Mouse (Mus musculus) embryonic stem cell, embryonic (primary cell): ENCODE measurements around the gene Brsk1.

Experiments
- CTCF ChIA-PET, 4 experiments: fragments of 300-600 bp in 2 of 4; fragments of 350-600 bp in 2 of 4; sonication (Branson Sonifier 250); formaldehyde crosslinking; loops; one replicate each; lab custom pipeline; 2022; ENCODE audit warnings: inconsistent platforms in 2 of 4; lab: Charles Lee
- POLR2A ChIA-PET, 4 experiments: fragments of 300-600 bp in 2 of 4; fragments of 350-600 bp in 2 of 4; sonication (Branson Sonifier 250); formaldehyde crosslinking; loops; one replicate each; lab custom pipeline; 2022; ENCODE audit warnings: antibody characterized with exemption in 4 of 4, inconsistent platforms in 1 of 4; lab: Charles Lee

Gene Brsk1

GRCm38 (mm10) chr7:4690387-4690786 lies at the start of gene Brsk1:
Brsk1 (plus strand) TSS chr7:4690604.
- ChIA-PET CTCF (interaction anchor here in 1 of 4 experiments (0.6 kb wide), 1 partner anchor 212 kb away, joined by 3 read pairs; no protein-coding TSS in a partner anchor), POLR2A (interaction anchor here in 3 of 4 experiments (0.6 to 5.3 kb wide), 18 partner anchors 9 to 252 kb away, joined by 3 to 74 read pairs (median 4); partner anchors contain the start of genes Cox6b2 (in 2 of the 3), Kmt5c (in 2 of the 3), Rpl28 (in 1 of the 3) and Ube2s (in 1 of the 3))

DNA sequence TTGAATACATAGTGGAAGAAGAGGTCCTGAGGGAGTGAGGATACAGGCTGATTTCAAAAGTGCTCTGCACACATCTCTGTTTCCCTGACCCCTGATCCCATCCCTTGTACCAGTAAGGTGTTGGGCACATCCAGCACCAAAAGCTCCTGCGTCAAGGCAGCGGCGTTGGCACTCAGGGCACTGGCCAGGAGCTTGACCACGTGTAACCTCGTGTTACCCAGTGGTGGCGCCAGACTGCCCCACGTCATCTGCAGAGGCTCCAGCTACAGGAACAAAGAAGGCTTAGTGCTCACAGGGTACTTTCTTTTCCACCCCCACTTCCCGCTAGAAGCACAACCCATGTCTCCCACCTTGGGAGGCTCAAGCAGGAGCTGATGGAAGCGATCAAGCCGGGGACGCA lies 49.2 kb upstream of the Brsk1 start:
- ChIA-PET POLR2A (interaction anchor here in 2 of 4 experiments (0.6 to 3.1 kb wide), 17 partner anchors 11 to 180 kb away, joined by 3 to 13 read pairs (median 4); partner anchors contain the start of genes Cox6b2 (in 2 of the 2), Rpl28 (in 2 of the 2), Ppp6r1 (in 1 of the 2) and Ube2s (in 1 of the 2)), CTCF (interaction anchor here in 2 of 4 experiments (0.5 to 2.1 kb wide), 4 partner anchors 17 to 315 kb away, joined by 3 to 6 read pairs (median 5); no protein-coding TSS in a partner anchor)

GRCm38 (mm10) chr7:4641956-4642355 lies 48.4 kb upstream of the Brsk1 start:
- ChIA-PET CTCF (interaction anchor here in 1 of 4 experiments (2.1 kb wide), 1 partner anchor 18 kb away, joined by 6 read pairs; no protein-coding TSS in a partner anchor), POLR2A (interaction anchor here in 3 of 4 experiments (0.5 to 3.1 kb wide), 16 partner anchors 14 to 171 kb away, joined by 3 to 13 read pairs (median 4); partner anchors contain the start of genes Cox6b2 (in 2 of the 3), Ube2s (in 2 of the 3), Hspbp1 (in 1 of the 3) and Ppp6r1 (in 1 of the 3))

GRCm38 (mm10) chr7:4643225-4643624 lies 47.2 kb upstream of the Brsk1 start:
- POLR2A ChIA-PET: interaction anchor here in 2 of 4 experiments (0.5 to 3.1 kb wide), 7 partner anchors 13 to 169 kb away, joined by 3 to 13 read pairs (median 8); partner anchors contain the start of genes Ube2s (in 2 of the 2), Hspbp1 (in 1 of the 2) and Ppp6r1 (in 1 of the 2)
- CTCF ChIA-PET: no interaction called here

GRCm38 (mm10) chr7:4646806-4647205 lies 43.6 kb upstream of the Brsk1 start:
- POLR2A ChIA-PET: interaction anchor here in 3 of 4 experiments (0.7 to 2.6 kb wide), 23 partner anchors 10 to 254 kb away, joined by 3 to 13 read pairs (median 4); partner anchors contain the start of genes Ppp6r1 (in 2 of the 3), Cox6b2 (in 1 of the 3), Hspbp1 (in 1 of the 3) and Rpl28 (in 1 of the 3)
- CTCF ChIA-PET: interaction anchor here in 2 of 4 experiments (0.6 to 1.4 kb wide), 3 partner anchors 10 to 160 kb away, joined by 3 to 5 read pairs (median 3); no protein-coding TSS in a partner anchor

DNA sequence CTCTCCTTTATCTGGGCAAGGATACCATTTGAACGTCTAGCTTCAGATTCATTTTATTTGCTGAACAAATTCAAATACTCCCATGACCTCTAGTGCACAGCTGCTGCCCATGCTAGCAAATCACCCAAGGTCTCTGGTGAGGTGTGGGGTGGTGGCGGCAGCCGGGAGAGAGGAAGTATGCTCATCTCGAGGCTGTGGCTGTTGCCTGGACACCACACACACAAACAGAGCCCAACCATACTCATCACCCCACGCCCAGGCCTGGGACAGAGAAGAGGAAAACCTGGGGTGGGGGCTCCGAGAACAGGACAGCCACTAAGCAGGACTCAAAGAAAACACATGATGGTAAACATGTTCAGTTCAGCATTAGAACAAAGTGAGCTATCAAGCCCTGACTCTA lies 43.1 kb upstream of the Brsk1 start:
- ChIA-PET POLR2A (interaction anchor here in 3 of 4 experiments (0.5 to 2.6 kb wide), 28 partner anchors 9 to 404 kb away, joined by 3 to 13 read pairs (median 4); partner anchors contain the start of genes Ppp6r1 (in 2 of the 3), Cox6b2 (in 1 of the 3), Fiz1 (in 1 of the 3) and Hspbp1 (in 1 of the 3)), CTCF (interaction anchor here in 2 of 4 experiments (0.6 to 1.4 kb wide), 4 partner anchors 11 to 367 kb away, joined by 3 to 16 read pairs (median 6); partner anchors contain the start of gene Zfp524 (in 1 of the 2))

DNA sequence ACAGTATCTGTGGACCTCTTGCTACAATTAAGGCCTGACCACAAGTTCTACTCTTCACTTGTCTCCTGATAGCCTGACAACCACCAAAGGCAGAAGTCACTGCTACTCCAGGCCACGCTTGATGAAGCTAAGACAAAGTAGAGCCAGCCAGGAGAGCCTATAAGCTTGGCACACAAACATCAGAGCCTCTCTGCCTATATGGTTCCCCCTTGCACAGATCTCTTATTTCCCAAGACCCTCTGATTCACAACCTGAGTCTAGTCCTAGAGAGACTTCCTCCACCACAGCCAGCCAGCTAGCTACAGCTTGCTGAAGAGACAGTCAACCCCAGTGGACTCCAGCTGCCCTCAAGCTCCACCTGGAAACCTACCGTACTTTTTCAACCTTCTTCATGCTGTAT lies 42.4 kb upstream of the Brsk1 start:
- ChIA-PET CTCF (interaction anchor here in 3 of 4 experiments (0.5 to 1.4 kb wide), 4 partner anchors 45 to 366 kb away, joined by 3 to 16 read pairs (median 5); partner anchors contain the start of gene Zfp524 (in 1 of the 3)), POLR2A (interaction anchor here (0.5 to 2.6 kb wide), 23 partner anchors 8 to 403 kb away, joined by 3 to 13 read pairs (median 4); partner anchors contain the start of genes Ppp6r1 (in 2 of the 4), Rpl28 (in 2 of the 4), Cox6b2 (in 1 of the 4) and Fiz1 (in 1 of the 4))

DNA sequence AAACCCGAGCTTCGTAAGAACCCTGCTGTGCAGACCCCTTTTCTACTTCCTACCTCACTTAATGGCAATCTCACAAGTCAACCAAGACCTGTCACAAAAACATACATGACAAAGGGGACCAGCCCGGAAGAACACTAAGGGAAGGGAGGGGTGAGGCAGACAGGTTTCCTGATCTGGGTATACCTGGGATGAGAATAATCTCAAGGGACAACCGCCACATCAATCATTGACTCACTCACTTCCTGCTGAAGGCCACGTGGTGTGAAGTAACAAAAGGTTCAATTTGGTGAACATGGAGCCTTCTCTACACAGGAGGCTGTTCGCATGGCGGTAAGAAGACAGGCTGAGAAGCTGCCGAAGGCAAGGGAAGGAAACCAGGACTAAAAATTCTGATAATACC lies 38.8 kb upstream of the Brsk1 start:
- ChIA-PET POLR2A (interaction anchor here in 2 of 4 experiments (0.6 to 2.5 kb wide), 7 partner anchors 11 to 282 kb away, joined by 3 to 8 read pairs (median 4); partner anchors contain the start of genes Cox6b2 (in 1 of the 2) and Ube2s (in 1 of the 2)), CTCF (no interaction called here)

- ChIA-PET POLR2A (interaction anchor here in 2 of 4 experiments (1.0 to 2.5 kb wide), 6 partner anchors 12 to 160 kb away, joined by 3 to 8 read pairs (median 6); partner anchors contain the start of genes Cox6b2 (in 1 of the 2), Hspbp1 (in 1 of the 2) and Ube2s (in 1 of the 2)), CTCF (no interaction called here)
Observed at GRCm38 (mm10) chr7:4652726-4653125, 37.7 kb upstream of the Brsk1 start.

DNA sequence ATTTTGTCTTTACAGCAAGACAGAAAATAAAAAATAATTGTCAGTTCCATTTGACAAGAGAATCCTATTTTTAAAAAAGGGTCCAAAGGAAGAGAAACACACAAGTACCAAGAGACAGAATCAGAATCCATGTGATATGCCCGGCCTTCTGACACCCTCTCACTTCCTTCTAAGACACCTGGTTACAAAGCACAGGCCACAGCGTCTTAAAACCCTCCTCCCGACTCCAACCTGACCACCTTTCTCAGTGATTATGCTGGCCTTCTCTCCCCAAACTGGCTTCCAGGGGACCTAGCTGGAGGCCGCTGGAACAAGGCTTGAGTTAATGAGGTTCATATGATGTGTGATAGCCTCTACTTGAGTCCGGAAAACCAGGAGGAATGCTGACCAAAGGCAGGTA lies 37.1 kb upstream of the Brsk1 start:
- POLR2A ChIA-PET: interaction anchor here in 2 of 4 experiments (1.0 to 2.5 kb wide), 6 partner anchors 14 to 159 kb away, joined by 3 to 8 read pairs (median 4); partner anchors contain the start of genes Cox6b2 (in 1 of the 2), Hspbp1 (in 1 of the 2) and Ube2s (in 1 of the 2)

GRCm38 (mm10) chr7:4653780-4654179 lies 36.6 kb upstream of the Brsk1 start:
- ChIA-PET POLR2A (interaction anchor here in 2 of 4 experiments (1.1 to 2.5 kb wide), 5 partner anchors 14 to 159 kb away, joined by 3 to 8 read pairs (median 3); partner anchors contain the start of genes Cox6b2 (in 1 of the 2), Hspbp1 (in 1 of the 2) and Ube2s (in 1 of the 2)), CTCF (interaction anchor here in 1 of 4 experiments (0.6 to 1.0 kb wide), 2 partner anchors 88 to 164 kb away, joined by 3 read pairs; no protein-coding TSS in a partner anchor)

More for the DNA sequence above, 37.1 kb upstream of the Brsk1 start:
- CTCF ChIA-PET: interaction anchor here in 1 of 4 experiments (0.6 to 1.0 kb wide), 2 partner anchors 89 to 164 kb away, joined by 3 read pairs; no protein-coding TSS in a partner anchor

GRCm38 (mm10) chr7:4654221-4654620 lies 36.2 kb upstream of the Brsk1 start:
- ChIA-PET CTCF (interaction anchor here in 2 of 4 experiments (0.6 to 1.0 kb wide), 3 partner anchors 88 to 174 kb away, joined by 3 read pairs; no protein-coding TSS in a partner anchor), POLR2A (interaction anchor here in 2 of 4 experiments (0.7 to 3.7 kb wide), 5 partner anchors 12 to 158 kb away, joined by 3 to 13 read pairs (median 3); partner anchors contain the start of gene Ube2s (in 1 of the 2))

GRCm38 (mm10) chr7:4655393-4655792 lies 35.0 kb upstream of the Brsk1 start:
- ChIA-PET POLR2A (interaction anchor here in 2 of 4 experiments (0.7 to 3.7 kb wide), 4 partner anchors 13 to 1363 kb away, joined by 3 to 13 read pairs (median 4); partner anchors contain the start of genes Hspbp1 (in 1 of the 2) and Ube2s (in 1 of the 2)), CTCF (interaction anchor here in 1 of 4 experiments (0.5 kb wide), 1 partner anchor 1522 kb away, joined by 3 read pairs; no protein-coding TSS in a partner anchor)

GRCm38 (mm10) chr7:4655916-4656315 lies 34.5 kb upstream of the Brsk1 start:
- ChIA-PET POLR2A (interaction anchor here in 3 of 4 experiments (0.7 to 3.7 kb wide), 8 partner anchors 8 to 157 kb away, joined by 3 to 18 read pairs (median 6); partner anchors contain the start of genes Hspbp1 (in 2 of the 3) and Ube2s (in 2 of the 3)), CTCF (interaction anchor here in 1 of 4 experiments (0.6 kb wide), 1 partner anchor 111 kb away, joined by 3 read pairs; no protein-coding TSS in a partner anchor)

- ChIA-PET POLR2A (interaction anchor here in 2 of 4 experiments (0.8 to 3.7 kb wide), 8 partner anchors 9 to 156 kb away, joined by 3 to 18 read pairs (median 6); partner anchors contain the start of genes Hspbp1 (in 1 of the 2), Kmt5c (in 1 of the 2) and Ube2s (in 1 of the 2)), CTCF (interaction anchor here in 2 of 4 experiments (0.5 to 1.0 kb wide), 2 partner anchors 144 to 277 kb away, joined by 3 to 4 read pairs; no protein-coding TSS in a partner anchor)
Observed at GRCm38 (mm10) chr7:4656818-4657217, 33.6 kb upstream of the Brsk1 start.

DNA sequence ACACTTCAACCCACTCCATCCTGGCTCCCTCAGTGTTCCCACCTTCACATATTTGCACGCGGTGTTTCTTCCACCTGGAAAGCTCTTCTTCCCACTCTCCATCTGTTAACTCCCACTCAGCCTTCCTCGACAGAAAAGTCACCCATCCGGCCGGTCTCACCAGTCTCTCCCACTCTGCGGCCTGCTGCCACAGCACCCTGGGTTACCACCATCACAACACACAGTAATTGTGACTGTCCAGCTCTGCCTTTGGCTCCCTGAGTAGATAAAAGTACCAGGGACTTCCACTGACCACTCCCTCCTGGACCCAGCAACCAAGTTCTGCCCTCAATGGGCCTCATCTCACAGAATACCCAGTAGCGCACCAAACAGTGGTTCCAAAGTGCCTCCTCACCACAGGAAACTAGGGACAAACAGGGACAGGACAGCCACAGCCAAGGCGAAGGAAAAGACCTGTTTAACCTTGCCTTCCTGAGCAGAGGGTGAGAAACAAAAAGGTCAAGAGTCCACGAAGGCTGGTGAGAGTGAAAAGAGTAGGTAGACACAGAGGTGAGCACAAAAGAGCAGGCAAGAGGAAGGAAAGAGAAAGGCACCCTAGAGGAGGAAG lies 32.8 kb upstream of the Brsk1 start:
- CTCF ChIA-PET: interaction anchor here in 2 of 4 experiments (0.5 to 1.2 kb wide), 3 partner anchors 47 to 277 kb away, joined by 3 to 5 read pairs (median 4); no protein-coding TSS in a partner anchor
- POLR2A ChIA-PET: interaction anchor here (0.6 to 3.7 kb wide), 21 partner anchors 10 to 266 kb away, joined by 3 to 29 read pairs (median 11); partner anchors contain the start of genes Rpl28 (in 3 of the 4), Hspbp1 (in 2 of the 4), Ube2s (in 2 of the 4) and Cox6b2 (in 1 of the 4)
